Mouse (Mus musculus) heart, embryonic 12.5 days (tissue): ENCODE results near the gene Mylk. TPM values are rescaled to one million over a fixed set of nuclear protein-coding genes. Genes with fewer than 3 reads are reported as not detected.

ENCODE experiments used
- ATAC-seq: fragments of 200-750 bp; cut with Nextera tagmentation; 2 replicates; pipeline ENCODE4 v1.8.0; 2017; ENCODE audit warnings: moderate TSS enrichment, moderate library complexity; ENCODE audit not compliant: insufficient number of reproducible peaks, low FRiP score
- H3K27ac ChIP-seq: fragments of 300-500 bp; sonication (generic); 2 replicates; pipeline ENCODE4 v1.5.1; 2016; ENCODE audit warnings: mild to moderate bottlenecking, moderate library complexity; ENCODE audit not compliant: poor library complexity, severe bottlenecking
- H3K27me3 ChIP-seq: fragments of 300-500 bp; sonication (generic); replicated peaks from 2 replicates; pipeline ENCODE4 v1.6.1; 2016; ENCODE audit warnings: mild to moderate bottlenecking, moderate library complexity
- H3K36me3 ChIP-seq: fragments of 300-500 bp; sonication (generic); 2 replicates; pipeline ENCODE4 v1.6.1; 2016; ENCODE audit warnings: mild to moderate bottlenecking, moderate library complexity
- H3K4me1 ChIP-seq: fragments of 300-500 bp; sonication (generic); replicated peaks from 2 replicates; pipeline ENCODE4 v1.6.1; 2016; ENCODE audit warnings: mild to moderate bottlenecking
- H3K4me2 ChIP-seq: fragments of 300-500 bp; sonication (generic); 2 replicates; pipeline ENCODE4 v1.6.1; 2016; ENCODE audit warnings: mild to moderate bottlenecking, moderate library complexity
- H3K4me3 ChIP-seq: fragments of 300-500 bp; sonication (generic); 2 replicates; pipeline ENCODE4 v1.5.1; 2016; ENCODE audit warnings: mild to moderate bottlenecking
- H3K9ac ChIP-seq: fragments of 300-500 bp; sonication (generic); 2 replicates; pipeline ENCODE4 v1.6.1; 2016; ENCODE audit warnings: mild to moderate bottlenecking, moderate library complexity
- H3K9me3 ChIP-seq: fragments of 300-500 bp; sonication (generic); replicated peaks from 2 replicates; pipeline ENCODE4 v1.6.1; 2016; ENCODE audit warnings: mild to moderate bottlenecking, moderate library complexity
- WGBS: fragments of 180-500 bp; shearing (Covaris S2); methylation state at CpG from one replicate; pipeline ENCODE4 v1.1.7; 2016; 5-methylcytosine and 5-hydroxymethylcytosine counted together
- polyA plus RNA-seq: library from polyadenylated mRNA; unstranded; fragments of >200 nt; fragmentation: Nextera tagmentation; extraction: Ambion mirVana; gene quantifications from 2 replicates; pipeline ENCODE4 v1.2.1, GENCODE M21; 2016

Gene Mylk
- polyA plus RNA-seq, 1 experiment from 2014 or later: 5.2 TPM

DNA sequence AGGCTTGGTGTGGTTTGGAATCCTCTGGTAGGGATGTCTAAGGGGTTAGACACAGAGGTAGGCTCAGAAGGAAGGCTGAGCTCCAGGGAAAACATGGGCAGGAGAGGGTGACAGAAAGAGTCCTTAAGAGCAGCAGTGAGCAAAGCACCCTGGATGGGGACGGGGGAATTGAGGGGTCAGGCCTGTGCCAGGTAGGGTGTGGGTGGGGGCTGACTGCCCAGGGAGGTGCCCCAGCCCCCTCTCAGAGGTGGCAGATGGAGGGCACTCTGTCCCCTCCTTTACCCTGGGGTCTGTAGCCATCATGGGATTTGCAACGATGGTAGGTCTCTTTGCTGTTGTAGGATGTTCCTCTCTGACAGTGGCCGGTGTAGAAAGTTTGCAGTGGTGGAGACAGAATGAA lies 201.3 kb downstream of the Mylk start:
- peaks cover 38% of the 10 kb centered on the region for H3K4me1 ChIP-seq
- H3K27ac ChIP-seq: no peak overlapping the region
- no peaks in the 10 kb centered on the region for H3K36me3 ChIP-seq
- no peak overlapping the region for H3K4me3 ChIP-seq
- 86% methylated on average over 3 of the region's 3 CpGs for WGBS
- ATAC-seq: no peak
- H3K9ac ChIP-seq: no peak overlapping the region
- peaks cover 35% of the 10 kb centered on the region for H3K27me3 ChIP-seq
- no peak overlapping the region for H3K4me2 ChIP-seq
- no peaks in the 10 kb centered on the region for H3K9me3 ChIP-seq

- Histone ChIP-seq H3K4me3 (no peak overlapping the region), H3K4me2 (no peak overlapping the region), H3K27ac (no peak overlapping the region), H3K9me3 (peaks cover 6% of the 10 kb centered on the region; the same call in 1 of the 2 replicates), H3K9ac (no peak overlapping the region), H3K27me3 (peaks cover 10% of the 10 kb centered on the region; the same call in 1 of the 2 replicates), H3K36me3 (peaks cover 6% of the 10 kb centered on the region), H3K4me1 (peaks cover 31% of the 10 kb centered on the region)
- 73% methylated on average over 9 of the region's 9 CpGs for WGBS
- ATAC-seq: no peak
Observed at GRCm38 (mm10) chr16:34950935-34951334, 205.9 kb downstream of the Mylk start.

DNA sequence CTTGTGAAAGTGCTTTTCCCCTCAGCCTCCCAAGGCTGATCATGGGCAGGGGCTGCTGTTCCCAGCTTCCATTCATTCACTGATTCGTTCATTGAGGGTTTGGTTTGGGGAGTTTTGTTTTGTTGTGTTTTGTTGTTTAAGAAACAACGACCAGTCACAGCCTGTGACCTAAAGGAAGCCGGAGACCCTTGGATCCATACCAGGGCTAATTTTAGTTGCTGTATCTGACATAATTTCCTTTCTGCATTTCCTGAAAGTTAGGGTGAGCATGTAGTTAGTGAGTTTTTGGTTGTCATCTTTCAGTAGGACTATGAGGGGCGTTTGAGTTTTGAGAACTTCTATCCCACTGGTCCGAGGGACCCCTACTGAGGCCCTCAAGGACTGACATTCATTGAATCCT lies 207.2 kb downstream of the Mylk start:
- Histone ChIP-seq H3K9me3 (peaks cover 6% of the 10 kb centered on the region; the same call in 1 of the 2 replicates), H3K4me1 (peaks cover 27% of the 10 kb centered on the region), H3K27me3 (peaks cover 15% of the 10 kb centered on the region; the same call in 1 of the 2 replicates), H3K4me3 (no peak overlapping the region), H3K9ac (no peak overlapping the region), H3K36me3 (peaks cover 6% of the 10 kb centered on the region), H3K27ac (no peak overlapping the region), H3K4me2 (no peak overlapping the region)
- ATAC-seq: no peak
- WGBS: 59% methylated on average over 5 of the region's 5 CpGs

DNA sequence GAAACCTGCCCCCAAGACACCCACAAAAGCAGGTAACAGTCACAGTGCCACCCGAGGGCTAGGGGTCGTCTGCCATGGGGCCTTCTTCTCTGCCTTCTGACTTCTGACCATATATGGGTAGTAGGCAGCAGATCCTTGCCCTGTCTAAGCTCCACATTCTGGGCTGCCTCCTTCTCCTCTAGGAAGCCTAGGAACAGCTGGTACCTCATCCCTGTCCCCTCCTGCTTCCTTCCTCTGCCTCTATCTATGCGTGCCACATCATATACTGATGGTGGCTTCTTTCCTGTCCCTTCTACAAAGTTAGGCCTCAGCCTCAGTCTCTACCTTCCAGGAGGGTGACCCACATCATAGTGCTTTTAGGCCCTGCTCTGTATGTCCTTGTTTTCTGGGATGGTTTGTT lies 207.8 kb downstream of the Mylk start:
- H3K4me2 ChIP-seq: no peak overlapping the region
- H3K36me3 ChIP-seq: peaks cover 6% of the 10 kb centered on the region
- WGBS: 61% methylated on average over 3 of the region's 3 CpGs
- H3K27me3 ChIP-seq: peaks cover 15% of the 10 kb centered on the region; the same call in 1 of the 2 replicates
- no peak for ATAC-seq
- no peak overlapping the region for H3K4me3 ChIP-seq
- no peak overlapping the region; the same call in 1 of the 2 replicates for H3K27ac ChIP-seq
- peaks cover 6% of the 10 kb centered on the region; the same call in 1 of the 2 replicates for H3K9me3 ChIP-seq
- H3K4me1 ChIP-seq: peaks cover 32% of the 10 kb centered on the region
- H3K9ac ChIP-seq: no peak overlapping the region

DNA sequence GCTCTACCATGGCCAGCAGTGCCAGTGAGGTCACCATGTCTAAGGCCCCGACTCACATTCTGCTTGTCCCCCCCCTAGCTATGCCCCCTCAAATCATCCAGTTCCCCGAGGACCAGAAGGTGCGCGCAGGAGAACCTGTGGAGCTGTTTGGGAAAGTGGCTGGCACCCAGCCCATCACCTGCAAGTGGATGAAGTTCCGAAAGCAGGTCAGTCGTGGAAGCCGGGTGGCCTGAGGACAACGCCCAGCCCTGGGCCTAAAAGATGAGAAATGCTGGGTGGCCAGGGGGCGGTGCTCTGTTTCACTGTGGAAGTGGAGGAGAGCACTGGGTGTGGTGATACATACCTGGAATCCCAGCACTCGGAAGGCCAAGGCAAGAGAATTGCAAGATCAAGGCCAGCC lies 208.5 kb downstream of the Mylk start:
- H3K4me1 ChIP-seq: peaks cover 39% of the 10 kb centered on the region
- 81% methylated on average over 10 of the region's 10 CpGs for WGBS
- H3K27ac ChIP-seq: no peak overlapping the region
- no peak for ATAC-seq
- peaks cover 11% of the 10 kb centered on the region; the same call in 1 of the 2 replicates for H3K27me3 ChIP-seq
- H3K4me2 ChIP-seq: no peak overlapping the region
- peaks cover 6% of the 10 kb centered on the region; the same call in 1 of the 2 replicates for H3K9me3 ChIP-seq
- no peak overlapping the region for H3K9ac ChIP-seq
- no peak overlapping the region for H3K4me3 ChIP-seq
- H3K36me3 ChIP-seq: peaks cover 6% of the 10 kb centered on the region

- H3K27ac ChIP-seq: peak overlapping the region; percentile 99
- H3K4me2 ChIP-seq: no peak overlapping the region
- H3K9ac ChIP-seq: no peak overlapping the region
- 63% methylated on average over 8 of the region's 8 CpGs for WGBS
- H3K9me3 ChIP-seq: peaks cover 6% of the 10 kb centered on the region; the same call in 1 of the 2 replicates
- 0 out of 2 replicates have a peak, but pooled peaks cover 5% of the 10 kb centered on the region for H3K27me3 ChIP-seq
- H3K4me3 ChIP-seq: no peak overlapping the region
- peaks cover 6% of the 10 kb centered on the region for H3K36me3 ChIP-seq
- no peak for ATAC-seq
- H3K4me1 ChIP-seq: peaks cover 65% of the 10 kb centered on the region
Observed at GRCm38 (mm10) chr16:34957487-34958230, 212.6 kb downstream of the Mylk start.

DNA sequence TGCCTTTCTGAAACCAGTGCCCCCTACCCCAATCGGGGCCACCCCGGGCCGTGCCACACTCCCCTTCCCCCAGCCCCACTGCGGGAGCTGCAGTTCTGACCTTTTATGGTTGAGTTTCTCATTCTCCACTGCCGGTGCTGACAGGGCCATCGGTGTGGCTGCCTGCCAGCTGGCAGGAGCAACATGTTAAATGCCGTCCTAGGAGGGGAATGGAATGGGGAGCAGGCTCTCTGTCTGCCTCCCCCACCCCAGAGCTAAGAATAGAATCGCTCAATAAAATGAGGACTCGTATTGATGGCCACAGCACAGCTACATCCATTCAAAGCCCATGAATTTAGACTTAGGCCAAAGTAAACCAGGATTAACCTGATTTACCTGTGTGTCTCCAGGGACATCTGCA lies 213.7 kb downstream of the Mylk start:
- peaks cover 55% of the 10 kb centered on the region for H3K4me1 ChIP-seq
- WGBS: 5% methylated on average over 9 of the region's 9 CpGs
- H3K27me3 ChIP-seq: 0 out of 2 replicates have a peak, but pooled peaks cover 5% of the 10 kb centered on the region
- peak; percentile 90 for ATAC-seq
- no peak overlapping the region for H3K9ac ChIP-seq
- peaks cover 6% of the 10 kb centered on the region; the same call in 1 of the 2 replicates for H3K9me3 ChIP-seq
- peaks cover 6% of the 10 kb centered on the region for H3K36me3 ChIP-seq
- no peak overlapping the region for H3K4me3 ChIP-seq
- peak overlapping the region; percentile 18; the same call in 1 of the 2 replicates for H3K4me2 ChIP-seq
- H3K27ac ChIP-seq: peak overlapping the region; percentile 99

- Histone ChIP-seq H3K4me3 (no peak overlapping the region), H3K27ac (peak overlapping the region; percentile 99), H3K9me3 (peaks cover 6% of the 10 kb centered on the region; the same call in 1 of the 2 replicates), H3K4me1 (peaks cover 55% of the 10 kb centered on the region), H3K36me3 (peaks cover 6% of the 10 kb centered on the region), H3K27me3 (0 out of 2 replicates have a peak, but pooled peaks cover 5% of the 10 kb centered on the region), H3K9ac (no peak overlapping the region), H3K4me2 (no peak overlapping the region)
- WGBS: 54% methylated on average over 5 of the region's 5 CpGs
- no peak for ATAC-seq
Observed at GRCm38 (mm10) chr16:34959261-34959660, 214.3 kb downstream of the Mylk start.

- no peak overlapping the region for H3K9ac ChIP-seq
- WGBS: 74% methylated on average over 5 of the region's 5 CpGs
- 0 out of 2 replicates have a peak, but pooled peaks cover 5% of the 10 kb centered on the region for H3K27me3 ChIP-seq
- no peaks in the 10 kb centered on the region for H3K9me3 ChIP-seq
- no peaks in the 10 kb centered on the region for H3K36me3 ChIP-seq
- peak overlapping the region; percentile 99 for H3K27ac ChIP-seq
- no peak overlapping the region for H3K4me2 ChIP-seq
- peaks cover 55% of the 10 kb centered on the region for H3K4me1 ChIP-seq
- ATAC-seq: no peak
- H3K4me3 ChIP-seq: no peak overlapping the region
Observed at GRCm38 (mm10) chr16:34960243-34960642, 215.2 kb downstream of the Mylk start.

DNA sequence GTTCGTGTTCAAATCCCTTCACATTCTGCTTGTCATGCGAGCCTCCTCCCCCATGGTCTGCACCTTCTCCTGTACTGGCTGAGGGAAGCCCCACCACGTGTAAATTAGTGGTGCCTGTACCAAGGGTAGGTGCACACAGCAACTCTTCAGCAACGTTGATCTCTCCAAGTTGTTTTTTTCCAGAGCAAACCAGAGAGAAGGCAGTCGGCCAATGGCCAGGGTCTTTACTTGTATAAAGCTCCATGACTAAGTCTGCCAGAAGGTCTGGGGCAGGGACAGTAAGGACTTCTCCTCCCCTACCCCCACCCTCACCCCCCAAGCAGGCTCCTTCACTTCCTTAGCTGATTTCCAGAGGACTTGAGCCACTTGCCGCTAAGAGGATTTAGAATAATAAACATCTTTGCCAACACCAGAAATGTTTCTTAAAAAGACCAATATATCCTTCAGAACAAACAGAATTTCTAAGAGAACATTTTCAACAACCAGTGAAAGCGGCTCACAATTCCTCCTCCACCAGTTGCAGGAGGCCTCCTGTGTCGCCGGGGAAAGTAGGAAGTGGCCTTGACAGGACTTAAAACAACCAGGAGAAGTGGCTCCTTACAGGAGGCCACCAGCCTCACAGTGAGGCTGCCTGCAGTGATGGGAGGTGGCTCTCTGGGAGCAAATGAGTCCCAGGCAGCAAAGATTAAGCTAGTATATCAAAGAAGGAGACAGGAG lies 216.0 kb downstream of the Mylk start:
- H3K27me3 ChIP-seq: 0 out of 2 replicates have a peak, but pooled peaks cover 5% of the 10 kb centered on the region
- no peak overlapping the region for H3K4me3 ChIP-seq
- no peaks in the 10 kb centered on the region for H3K9me3 ChIP-seq
- ATAC-seq: no peak
- H3K4me2 ChIP-seq: no peak overlapping the region
- H3K4me1 ChIP-seq: peaks cover 55% of the 10 kb centered on the region
- no peak overlapping the region for H3K9ac ChIP-seq
- H3K36me3 ChIP-seq: no peaks in the 10 kb centered on the region
- 38% methylated on average over 9 of the region's 9 CpGs for WGBS
- H3K27ac ChIP-seq: peak overlapping the region; percentile 99; the same call in 1 of the 2 replicates

DNA sequence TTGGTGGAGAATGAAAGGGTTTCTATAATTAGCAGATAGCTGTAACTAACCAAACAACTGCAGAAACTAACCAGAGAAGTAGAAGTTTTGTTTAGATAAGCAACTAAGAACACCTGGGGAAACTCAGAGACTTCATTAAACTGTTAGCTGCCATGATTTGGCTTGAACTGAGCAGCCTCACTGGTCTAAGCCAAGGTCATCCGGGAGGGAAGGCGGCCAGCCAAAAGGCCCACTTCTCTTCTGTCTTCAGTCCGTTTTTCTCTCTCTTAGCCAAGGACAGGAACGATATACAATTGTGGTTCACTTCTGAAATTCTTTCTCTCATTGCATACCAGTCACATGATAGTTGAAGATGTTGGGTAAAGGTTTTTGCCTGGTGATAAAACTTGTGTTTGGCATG lies 217.3 kb downstream of the Mylk start:
- Histone ChIP-seq H3K27me3 (no peaks in the 10 kb centered on the region), H3K4me1 (peaks cover 53% of the 10 kb centered on the region), H3K36me3 (no peaks in the 10 kb centered on the region), H3K4me2 (no peak overlapping the region), H3K27ac (no peak overlapping the region), H3K9ac (no peak overlapping the region), H3K4me3 (no peak overlapping the region), H3K9me3 (no peaks in the 10 kb centered on the region)
- no peak for ATAC-seq
- WGBS: 61% methylated on average over 4 of the region's 4 CpGs
